Comparison of ENCODE assay signal across 32 mouse cellular contexts in genomic region chr1:131031267-131031666, GRCm38 (mm10). TPM values are rescaled to one million over a fixed set of nuclear protein-coding genes. Genes with fewer than 3 reads are reported as not detected.
A peak's percentile ranks its signal among the peaks of the same experiment; 100 is the strongest.
DNase-seq lines count a peak whose midpoint lies in the region; ATAC-seq lines count a peak whose summit lies in the region.
"Had no signal": no experiment of that assay in that cellular context is flagged by ENCODE, and none has a peak within 500 bp of the region (broad histone marks: within the 10 kb centered on the region; RNA-seq: fewer than 3 reads in every experiment).

No protein-coding gene starts in this region.

- H3K4me1 ChIP-seq in limb, embryonic 11.5 days (ENCODE audit: control insufficient read depth, insufficient read depth, low read length) = peaks cover 3% of the 10 kb centered on the region; the same call in 1 of the 2 replicates
- H3K4me1 ChIP-seq in limb, embryonic 10.5 days = peaks cover 21% of the 10 kb centered on the region
- H3K4me1 ChIP-seq: embryonic facial prominence, embryonic 12.5 days; heart, embryonic 12.5 days; hindbrain, embryonic 10.5 days; hindbrain, embryonic 13.5 days had no signal

- no peak overlapping the region for H3K9ac ChIP-seq in limb, embryonic 11.5 days (ENCODE audit: low read length)
- H3K9ac ChIP-seq: embryonic facial prominence, embryonic 12.5 days; embryonic facial prominence, embryonic 15.5 days; forebrain, postnatal 0 days; heart, embryonic 12.5 days; heart, embryonic 15.5 days; hindbrain, embryonic 13.5 days had no signal

- no peaks in the 10 kb centered on the region for H3K27me3 ChIP-seq in limb, embryonic 11.5 days (ENCODE audit: control insufficient read depth, insufficient read depth, low read length)
- H3K27me3 ChIP-seq in limb, embryonic 10.5 days (ENCODE audit: low read depth, poor library complexity, severe bottlenecking) = no peaks in the 10 kb centered on the region
- H3K27me3 ChIP-seq: embryonic facial prominence, embryonic 12.5 days; embryonic facial prominence, embryonic 15.5 days; heart, embryonic 12.5 days; heart, embryonic 15.5 days; hindbrain, embryonic 13.5 days had no signal

- H3K9me3 ChIP-seq in limb, embryonic 11.5 days (ENCODE audit: control insufficient read depth, low read length) = no peaks in the 10 kb centered on the region
- no peaks in the 10 kb centered on the region for H3K9me3 ChIP-seq in limb, embryonic 10.5 days (replicated peaks)
- H3K9me3 ChIP-seq: embryonic facial prominence, embryonic 12.5 days; embryonic facial prominence, embryonic 15.5 days; heart, embryonic 12.5 days; heart, embryonic 15.5 days; hindbrain, embryonic 10.5 days; hindbrain, embryonic 13.5 days had no signal

- no peak overlapping the region for H3K4me2 ChIP-seq in limb, embryonic 11.5 days (ENCODE audit: low read depth, severe bottlenecking)
- H3K4me2 ChIP-seq: embryonic facial prominence, embryonic 12.5 days; embryonic facial prominence, embryonic 15.5 days; heart, embryonic 12.5 days; heart, embryonic 15.5 days; hindbrain, embryonic 13.5 days had no signal

- H3K27ac ChIP-seq in limb, embryonic 11.5 days (replicated peaks; ENCODE audit: low read depth, low read length) = no peak overlapping the region
- no peak overlapping the region for H3K27ac ChIP-seq in limb, embryonic 10.5 days
- H3K27ac ChIP-seq: embryonic facial prominence, embryonic 12.5 days; embryonic facial prominence, embryonic 15.5 days; heart, embryonic 15.5 days; hindbrain, embryonic 10.5 days; hindbrain, embryonic 13.5 days had no signal

- no peak for DNase-seq in limb, embryonic 11.5 days (ENCODE audit: low spot score)
- DNase-seq in limb, embryonic 10.5 days (ENCODE audit: low spot score) = no peak
- peak; percentile 30 for DNase-seq in forelimb bud, embryonic 11.5 days (ENCODE audit: low read depth, low spot score)
- DNase-seq in hindlimb bud, embryonic 11.5 days (ENCODE audit: extremely low spot score, low read depth, low spot score) = peak; percentile 52
- DNase-seq in T-cell, adult 2 months (ENCODE audit: low spot score) = no peak
- no peak for DNase-seq in cerebellum, postnatal 4 days (ENCODE audit: low spot score in 2 of 2)
- DNase-seq: adrenal gland, adult 8-10 months; adrenal gland, postnatal 25 days; cerebellum, adult 11-12 months; cerebellum, adult 8-10 months; cerebellum, postnatal 10 days; cerebellum, postnatal 36 days; forebrain, postnatal 0 days; gastrocnemius, postnatal 25 days; heart, adult 18-20 months; heart, postnatal 10 days; heart, postnatal 36 days had no signal

- ATAC-seq in limb, embryonic 11.5 days (ENCODE audit: insufficient number of reproducible peaks, low FRiP score, low TSS enrichment, low read depth) = peak; percentile 54; the same call in 1 of the 2 replicates
- ATAC-seq: activated CD4-positive, CD25-positive, alpha-beta regulatory T cell, adult 4 months; CD4-positive, CD25-positive, alpha-beta regulatory T cell, adult 4 months; forebrain, embryonic 14.5 days; forebrain, postnatal 0 days; hindbrain, embryonic 16.5 days; inflammation-experienced regulatory T-cells, adult 6 months had no signal

- H3K4me3 ChIP-seq in limb, embryonic 11.5 days (ENCODE audit: low read depth, low read length) = no peak overlapping the region
- no peak overlapping the region for H3K4me3 ChIP-seq in limb, embryonic 10.5 days
- H3K4me3 ChIP-seq: embryonic facial prominence, embryonic 12.5 days; embryonic facial prominence, embryonic 15.5 days; heart, embryonic 12.5 days; heart, embryonic 15.5 days; hindbrain, embryonic 10.5 days; hindbrain, embryonic 13.5 days had no signal

- H3K36me3 ChIP-seq in limb, embryonic 11.5 days (ENCODE audit: control insufficient read depth, insufficient read depth, low read length) = no peaks in the 10 kb centered on the region
- H3K36me3 ChIP-seq in limb, embryonic 10.5 days = no peaks in the 10 kb centered on the region
- H3K36me3 ChIP-seq: embryonic facial prominence, embryonic 12.5 days; embryonic facial prominence, embryonic 15.5 days; heart, embryonic 12.5 days; heart, embryonic 15.5 days; hindbrain, embryonic 10.5 days; hindbrain, embryonic 13.5 days had no signal

- 7% methylated on average over 3 of the region's 3 CpGs for WGBS in limb, embryonic 11.5 days
- WGBS in limb, embryonic 10.5 days = 15% methylated on average over 3 of the region's 3 CpGs

RNA-seq across cellular contexts. Expression of gene Il10, which starts 11.6 kb away (rescaled TPM):
- 0.24 TPM in 1 of 2 replicates, not detected in the other for polyA plus RNA-seq in limb, embryonic 11.5 days (2014; fragmentation: Nextera tagmentation; extraction: Ambion mirVana)
- polyA plus RNA-seq in limb, embryonic 10.5 days (2016; fragmentation: Nextera tagmentation; extraction: Ambion mirVana) = not detected in 2 replicates
- polyA plus RNA-seq: brain, embryonic 14.5 days; C2C12; embryonic facial prominence, embryonic 12.5 days; embryonic facial prominence, embryonic 15.5 days; forebrain, embryonic 11.5 days; forebrain, embryonic 14.5 days; forebrain, postnatal 0 days; gonadal fat pad, adult 2 months; heart, embryonic 12.5 days; heart, embryonic 15.5 days; hindbrain, embryonic 10.5 days; hindbrain, embryonic 13.5 days; hindbrain, embryonic 16.5 days had no signal

Comparison
In these comparisons a context has a peak if more than half of its experiments do, and no peak if none do; other contexts are left out.
1. DNase-seq: peak in forelimb bud, embryonic 11.5 days (single experiment) and hindlimb bud, embryonic 11.5 days (single experiment); none in limb, embryonic 11.5 days (single experiment), limb, embryonic 10.5 days (single experiment), T-cell, adult 2 months (single experiment) and cerebellum, postnatal 4 days (0 of 2).